Mouse (Mus musculus) neural tube, embryonic 15.5 days (tissue): ENCODE measurements at regions not wholly inside any gene's neighbourhood (a gene's known extent, or its start where the extent isn't known, plus 50 kb on each side); places are given as distances from the start of the nearest gene placed in this dataset.

Source experiments
- ATAC-seq: fragments of 200-750 bp; cut with Nextera tagmentation; 2 replicates; pipeline ENCODE4 v1.8.0; 2017; ENCODE audit warnings: mild to moderate bottlenecking, moderate TSS enrichment, moderate library complexity; ENCODE audit not compliant: low FRiP score
- H3K27ac ChIP-seq: fragments of 300-500 bp; sonication (generic); replicated peaks from 2 replicates; pipeline ENCODE4 v1.5.1; 2015; ENCODE audit warnings: mild to moderate bottlenecking, inconsistent platforms
- H3K27me3 ChIP-seq: fragments of 300-500 bp; sonication (generic); replicated peaks from 2 replicates; pipeline ENCODE4 v1.6.1; 2015; ENCODE audit warnings: inconsistent platforms
- H3K36me3 ChIP-seq: fragments of 300-500 bp; sonication (generic); 2 replicates; pipeline ENCODE4 v1.6.1; 2015; ENCODE audit warnings: inconsistent platforms
- H3K4me1 ChIP-seq: fragments of 300-500 bp; sonication (generic); 2 replicates; pipeline ENCODE4 v1.6.1; 2015; ENCODE audit warnings: inconsistent platforms
- H3K4me2 ChIP-seq: fragments of 300-500 bp; sonication (generic); 2 replicates; pipeline ENCODE4 v1.6.1; 2015; ENCODE audit warnings: inconsistent platforms, mild to moderate bottlenecking, moderate library complexity
- H3K4me3 ChIP-seq: fragments of 300-500 bp; sonication (generic); replicated peaks from 2 replicates; pipeline ENCODE4 v1.5.1; 2015; ENCODE audit warnings: mild to moderate bottlenecking, inconsistent platforms
- H3K9ac ChIP-seq: fragments of 300-500 bp; sonication (generic); replicated peaks from 2 replicates; pipeline ENCODE4 v1.6.1; 2015; ENCODE audit warnings: mild to moderate bottlenecking, inconsistent platforms
- H3K9me3 ChIP-seq: fragments of 300-500 bp; sonication (generic); replicated peaks from 2 replicates; pipeline ENCODE4 v1.6.1; 2016; ENCODE audit warnings: inconsistent platforms
- WGBS: fragments of 180-500 bp; shearing (Covaris S2); methylation state at CpG from one replicate; pipeline ENCODE4 v1.1.7; 2015; ENCODE audit warnings: mixed read lengths; 5-methylcytosine and 5-hydroxymethylcytosine counted together

DNA sequence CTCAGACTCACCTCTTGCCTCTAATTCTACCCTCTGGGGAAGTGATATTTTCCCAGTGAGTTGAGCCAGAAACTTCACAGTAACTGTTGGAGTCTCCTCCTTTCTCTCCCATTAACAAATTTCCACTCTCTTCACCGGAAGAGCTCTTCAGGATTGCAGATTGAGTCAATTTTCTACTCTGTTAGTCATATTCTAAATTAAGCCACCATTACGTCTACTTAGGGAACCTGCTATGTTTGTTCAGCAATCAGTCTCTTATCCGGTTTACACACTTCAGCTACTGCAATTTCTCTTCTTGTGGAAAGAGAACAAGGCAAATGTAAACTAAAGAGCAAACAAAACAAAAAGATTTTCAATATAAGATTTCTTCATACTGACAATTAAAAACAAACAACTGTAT is 644.6 kb downstream of the Bckdhb start:
- H3K4me3 ChIP-seq: no peak overlapping the region
- H3K9ac ChIP-seq: no peak overlapping the region
- H3K27ac ChIP-seq: no peak overlapping the region
- H3K4me2 ChIP-seq: no peak overlapping the region
- no peaks in the 10 kb centered on the region for H3K9me3 ChIP-seq
- no peak for ATAC-seq
- 69% methylated on average over 3 of the region's 3 CpGs for WGBS
- H3K4me1 ChIP-seq: no peaks in the 10 kb centered on the region
- H3K36me3 ChIP-seq: no peaks in the 10 kb centered on the region
- H3K27me3 ChIP-seq: no peaks in the 10 kb centered on the region

DNA sequence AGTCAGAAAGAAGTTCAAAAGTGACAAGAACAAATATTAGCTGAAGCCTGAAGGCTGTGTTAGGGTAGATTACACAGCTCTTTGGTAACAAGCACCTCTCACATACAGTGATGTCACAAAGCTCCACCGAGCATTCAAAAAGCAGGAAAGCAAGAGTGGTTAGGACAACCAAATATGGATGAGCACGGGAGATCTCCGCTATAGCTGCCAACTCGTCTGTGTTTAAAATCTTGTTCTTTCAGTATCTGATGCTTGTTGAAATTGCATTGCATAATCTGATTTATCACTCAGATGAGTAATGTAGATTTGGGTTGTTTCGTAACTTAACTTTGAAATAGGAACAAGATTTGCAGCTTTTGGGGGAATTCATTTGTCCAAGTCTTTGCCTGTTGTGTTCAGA is 652.8 kb downstream of the Bckdhb start:
- H3K4me1 ChIP-seq: no peaks in the 10 kb centered on the region
- no peak overlapping the region for H3K9ac ChIP-seq
- WGBS: 84% methylated on average over 5 of the region's 5 CpGs
- no peaks in the 10 kb centered on the region for H3K27me3 ChIP-seq
- H3K9me3 ChIP-seq: no peaks in the 10 kb centered on the region
- H3K4me3 ChIP-seq: no peak overlapping the region
- H3K27ac ChIP-seq: no peak overlapping the region
- H3K4me2 ChIP-seq: no peak overlapping the region
- no peak for ATAC-seq
- no peaks in the 10 kb centered on the region for H3K36me3 ChIP-seq

DNA sequence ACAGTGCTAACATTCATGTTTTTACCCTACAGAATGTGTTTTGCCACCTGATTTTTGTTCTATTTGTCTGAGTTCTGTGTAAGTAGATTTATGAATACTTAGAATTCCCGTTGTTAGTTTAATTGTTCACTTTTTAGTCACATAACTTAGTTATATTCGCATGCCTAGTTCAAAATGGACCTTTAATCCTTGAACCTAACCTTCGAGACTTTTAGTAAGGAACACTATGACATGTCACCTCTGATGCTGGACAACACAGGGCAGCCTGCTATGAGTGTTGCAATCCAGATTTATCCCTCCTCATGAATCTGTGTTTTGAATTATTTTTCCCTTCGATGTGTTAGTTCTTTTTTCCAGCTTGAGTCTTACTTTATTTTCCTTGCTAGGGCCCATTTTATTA is 662.8 kb downstream of the Bckdhb start:
- Histone ChIP-seq H3K36me3 (no peaks in the 10 kb centered on the region), H3K4me3 (no peak overlapping the region), H3K27me3 (no peaks in the 10 kb centered on the region), H3K9ac (no peak overlapping the region), H3K9me3 (no peaks in the 10 kb centered on the region), H3K4me1 (no peaks in the 10 kb centered on the region), H3K4me2 (no peak overlapping the region), H3K27ac (no peak overlapping the region)
- 76% methylated on average over 4 of the region's 4 CpGs for WGBS
- no peak for ATAC-seq

DNA sequence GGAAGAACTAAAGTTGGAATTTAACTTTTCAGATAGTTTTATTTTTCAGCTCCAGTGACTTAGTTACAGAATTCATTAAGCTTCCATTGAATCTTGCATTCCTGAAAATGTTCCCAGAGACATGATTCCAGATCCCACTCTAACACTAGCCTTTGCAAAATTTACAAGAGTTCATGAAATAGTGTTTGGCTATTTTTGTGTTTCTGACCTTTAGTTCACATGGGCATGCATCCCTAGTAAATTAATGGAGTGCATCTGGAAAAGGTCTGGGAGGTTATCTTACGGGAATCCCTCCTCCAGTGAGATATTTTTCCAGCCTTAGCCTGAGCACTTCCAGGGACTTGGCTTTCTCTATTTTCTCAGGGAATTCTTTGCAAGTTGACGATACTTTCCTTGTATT is 669.8 kb downstream of the Bckdhb start:
- H3K36me3 ChIP-seq: no peaks in the 10 kb centered on the region
- H3K4me1 ChIP-seq: no peaks in the 10 kb centered on the region
- 92% methylated on average over 2 of the region's 2 CpGs for WGBS
- ATAC-seq: no peak
- no peak overlapping the region for H3K9ac ChIP-seq
- H3K27me3 ChIP-seq: no peaks in the 10 kb centered on the region
- no peak overlapping the region for H3K27ac ChIP-seq
- no peaks in the 10 kb centered on the region for H3K9me3 ChIP-seq
- no peak overlapping the region for H3K4me3 ChIP-seq
- no peak overlapping the region for H3K4me2 ChIP-seq
